Mouse (Mus musculus) testis, adult 2 months (tissue): ENCODE measurements around the gene Ppp6c.

Experiments used
- CTCF ChIP-seq: fragments of 200-500 bp; IDR thresholded peaks from 2 replicates; pipeline ENCODE4 v1.5.1; 2012; ENCODE audit warnings: low read depth, mild to moderate bottlenecking, inconsistent platforms, low read length, moderate library complexity; ENCODE audit not compliant: control insufficient read depth, insufficient read depth, insufficient replicate concordance
- POLR2A ChIP-seq: fragments of 200-500 bp; IDR thresholded peaks from 2 replicates; pipeline ENCODE4 v1.6.1; 2012; ENCODE audit warnings: low read depth, mild to moderate bottlenecking, inconsistent platforms, low read length, moderate library complexity; ENCODE audit not compliant: control insufficient read depth

GRCm38 (mm10) chr2:39146469-39146868, 79.8 kb downstream of the Ppp6c start:
- TF ChIP-seq CTCF (no peak), POLR2A (no peak)
